Mouse (Mus musculus): Measurements from ENCODE around the gene Fam131c. TPM values are rescaled to one million over a fixed set of nuclear protein-coding genes. Genes with fewer than 3 reads are reported as not detected.

Fam131c gene
- total RNA-seq, 2 experiments from 2014 or later = 3.1 to 3.9 TPM

DNA sequence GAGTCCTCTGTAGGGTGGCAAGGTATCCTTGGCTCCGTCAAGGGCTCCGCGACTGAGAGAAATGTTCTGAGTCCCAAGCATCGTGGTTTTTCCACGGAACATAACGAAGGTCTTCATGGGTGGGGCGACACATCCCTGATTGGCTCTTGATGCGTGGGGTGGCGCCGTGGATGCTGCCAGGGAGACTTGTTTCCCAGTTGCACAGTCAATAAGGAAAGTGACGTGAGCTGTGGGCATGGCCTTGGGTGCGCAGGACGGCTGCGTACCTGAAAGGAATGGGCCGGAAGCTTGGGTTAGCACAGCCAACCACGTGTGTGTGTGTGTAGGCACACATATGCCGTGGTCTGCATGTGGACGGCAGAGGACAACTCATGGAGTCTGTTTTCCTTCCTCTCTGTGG, 65.2 kb downstream of the Fam131c start:
- DNase-seq (ENCODE audit: low spot score in 2 of 2) = no peak

Small RNA genes lying within 50 kb of the gene (microRNA-seq; reads per million reads assigned to microRNA genes)
- 0 reads per million in 2 experiments for gene Gm25690

Other genes with a start within 250 kb of the Fam131c start
- 10 to 100 TPM; 58.5 to 61.0 TPM for gene Szrd1, start 228.4 kb upstream of the Fam131c start, total RNA-seq (2021)
- gene Fbxo42, start 220.3 kb upstream of the Fam131c start, total RNA-seq (2021) = 10 to 100 TPM; 23.2 to 24.4 TPM
- 1 to 10 TPM; 3.0 to 4.5 TPM for gene Rsg1, start 154.3 kb upstream of the Fam131c start, total RNA-seq (2021)
- 10 to 100 TPM; 19.3 to 19.9 TPM for gene Arhgef19, start 128.7 kb upstream of the Fam131c start, total RNA-seq (2021)
- 1 to 10 TPM in 1 of 2 experiments, under 1 TPM in 1; 0.99 to 1.4 TPM for gene Epha2, start 67.0 kb upstream of the Fam131c start, total RNA-seq (2021)
- gene Clcnka, start 30.5 kb downstream of the Fam131c start, total RNA-seq (2021) = not detected
- not detected for gene Clcnkb, start 47.8 kb downstream of the Fam131c start, total RNA-seq (2021)
- not detected for gene Hspb7, start 52.6 kb downstream of the Fam131c start, total RNA-seq (2021)
- gene Srarp, start 67.9 kb downstream of the Fam131c start, total RNA-seq (2021) = 1 to 10 TPM; 2.4 to 3.9 TPM
- 10 to 100 TPM; 32.4 to 36.4 TPM for gene Zbtb17, start 76.4 kb downstream of the Fam131c start, total RNA-seq (2021)
- gene Spen, start 170.4 kb downstream of the Fam131c start, total RNA-seq (2021) = 10 to 100 TPM; 60.3 to 66.7 TPM
- gene Fblim1, start 237.9 kb downstream of the Fam131c start, total RNA-seq (2021) = under 1 TPM; 0.61 to 0.74 TPM

Measured in layer of hippocampus, adult 18-20 months (tissue).